Mouse (Mus musculus) adrenal gland, adult 8-10 months (tissue): ENCODE results near the gene Nsd2. TPM values are rescaled to one million over a fixed set of nuclear protein-coding genes. Genes with fewer than 3 reads are reported as not detected.

ENCODE experiments used
- DNase-seq: peaks from one replicate; pipeline ENCODE4 v3.0.0; 2022
- total RNA-seq, 4 experiments: library from RNA; stranded (reverse); gene quantifications; 2 replicates each; pipeline ENCODE4 v1.2.4; 2022

Nsd2 gene
- 10 to 100 TPM; 40.6 to 60.1 (median 54.9) TPM for total RNA-seq

DNA sequence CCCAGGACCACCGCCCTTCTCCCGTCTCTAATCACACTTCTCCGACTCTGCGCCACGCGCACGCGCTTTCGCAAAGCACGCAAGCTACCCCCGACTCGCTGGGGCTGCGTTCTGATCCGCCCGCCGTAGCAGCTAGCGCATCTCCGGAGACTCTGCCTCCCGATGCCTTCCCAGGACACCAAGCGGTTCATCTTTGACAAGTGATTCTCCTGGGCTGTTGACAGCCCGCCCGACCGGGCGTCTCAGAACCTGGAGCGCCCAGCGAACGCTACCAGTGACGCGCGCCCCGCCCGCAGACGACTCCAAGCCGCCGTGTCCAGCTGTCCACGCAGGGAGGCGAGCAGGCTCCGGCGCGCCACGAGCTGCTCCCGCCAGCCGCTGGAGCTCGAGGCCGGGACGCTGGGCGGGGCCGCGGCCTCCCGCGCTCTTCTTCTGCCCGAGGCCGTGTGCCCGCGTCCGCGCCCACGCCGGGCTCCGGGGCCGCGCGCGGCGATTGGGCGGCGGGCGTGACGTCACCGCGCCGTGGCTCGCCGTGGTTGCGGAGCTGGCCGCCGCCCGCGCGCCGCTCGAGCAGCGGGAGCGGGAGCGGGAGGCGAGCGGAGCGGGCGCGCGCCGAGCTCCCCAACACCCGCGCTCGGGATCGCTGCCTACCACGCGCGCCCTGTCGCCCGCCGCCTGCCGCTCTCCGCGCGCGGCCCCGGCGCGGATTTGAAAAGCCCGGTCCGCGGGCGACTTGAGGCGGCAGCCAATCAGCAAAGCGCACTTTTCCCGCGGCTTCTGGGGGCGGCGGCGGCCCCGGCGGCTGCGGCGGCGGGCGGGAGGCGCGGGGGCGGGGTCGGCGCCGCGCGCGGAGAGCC, at the start of gene Nsd2:
Gene Nsd2 (plus strand): TSS at position 850 of the 857 bp plus-strand sequence.
- DNase-seq: peak; percentile 79

DNA sequence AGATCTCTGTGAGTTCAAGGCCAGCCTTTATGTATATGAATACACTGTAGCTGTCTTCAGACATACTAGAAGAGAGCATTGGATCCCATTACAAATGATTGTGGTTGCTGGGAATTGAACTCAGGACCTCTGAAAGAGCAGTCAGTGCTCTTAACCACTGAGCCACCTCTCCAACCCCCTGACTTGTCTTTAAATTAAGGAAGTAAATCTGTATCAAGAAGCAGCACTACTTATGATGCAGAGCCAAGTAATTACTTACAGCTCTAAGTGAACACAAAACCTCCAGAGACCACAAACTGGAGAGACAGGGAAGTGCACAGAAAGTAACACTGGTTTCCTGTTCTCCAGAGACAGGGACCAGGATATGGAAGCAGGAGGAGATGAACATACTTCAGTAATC, 43.3 kb upstream of the Nsd2 start:
- DNase-seq: no peak

DNA sequence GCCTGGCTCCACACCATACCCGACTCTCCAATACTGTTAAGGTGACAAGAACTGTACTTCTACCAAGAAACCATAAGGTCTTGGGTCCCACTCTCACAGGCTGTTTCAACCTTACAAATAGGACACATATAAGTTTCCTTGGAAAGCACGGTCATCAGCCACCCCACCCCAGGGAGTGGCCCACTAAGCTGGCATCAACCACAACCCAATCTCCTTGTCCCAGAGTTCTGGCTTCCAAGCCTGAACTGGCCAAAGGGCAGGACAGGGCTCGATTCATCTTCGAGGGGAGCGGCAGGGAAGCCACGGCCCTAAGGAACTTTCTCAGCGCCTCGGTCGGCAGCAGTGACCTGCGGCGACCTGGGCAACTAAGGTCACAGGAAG, 38.6 kb upstream of the Nsd2 start:
- DNase-seq: peak; percentile 13

DNA sequence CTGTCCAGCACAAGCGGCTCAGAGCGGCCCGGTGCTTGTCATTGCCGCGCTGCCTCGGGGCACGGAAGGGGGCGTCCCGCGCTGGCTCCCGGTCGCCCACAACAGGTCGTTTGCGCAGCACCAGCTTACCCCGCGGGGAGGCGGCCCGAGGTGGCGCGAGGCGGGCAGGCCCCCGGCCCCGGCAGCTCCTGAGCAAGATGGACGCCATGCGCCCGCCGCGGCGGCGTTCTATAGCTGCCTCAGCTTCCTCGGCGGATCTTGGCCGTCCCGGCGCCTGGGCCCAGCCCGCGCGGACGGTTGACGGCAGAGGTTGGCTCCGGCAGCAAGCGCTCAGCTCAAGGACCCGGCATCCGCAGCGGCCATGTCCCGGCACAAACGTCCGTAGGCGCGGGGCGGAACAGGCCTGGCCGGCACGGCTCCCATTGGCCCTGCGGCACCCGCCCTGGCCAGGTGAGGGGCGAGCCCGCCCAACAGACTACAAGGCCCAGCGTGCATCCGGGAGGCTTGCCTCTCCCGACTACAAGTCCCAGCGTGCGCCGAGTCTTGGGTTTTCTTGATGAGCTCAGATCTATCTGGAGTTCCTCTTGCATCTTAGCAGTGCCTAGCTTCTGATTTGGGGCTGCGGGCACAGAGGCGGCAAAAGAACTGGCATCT, 38.1 kb upstream of the Nsd2 start, which contains the start of gene Letm1:
Gene Letm1 (minus strand): TSS at position 473 of the 654 bp plus-strand sequence.
- DNase-seq: peak; percentile 95

DNA sequence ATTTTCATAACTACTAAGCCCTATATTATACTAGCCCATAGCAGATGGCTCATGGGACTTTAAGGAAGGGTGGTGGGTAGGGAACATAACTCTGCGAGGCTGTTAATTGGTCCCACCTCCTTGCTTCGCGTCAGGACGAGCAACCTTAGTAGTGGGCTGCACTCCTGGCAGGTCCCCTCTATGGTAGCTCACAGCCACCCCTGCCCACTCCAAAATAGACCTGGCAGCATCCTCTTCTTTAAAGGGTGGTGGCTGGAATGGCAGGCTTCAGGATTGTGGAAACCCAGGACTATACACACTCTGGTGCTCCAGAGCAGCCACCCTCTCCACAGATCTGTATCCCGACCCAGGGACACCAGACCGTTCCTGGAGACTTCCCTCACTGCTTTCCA, 37.5 kb upstream of the Nsd2 start:
- DNase-seq: no peak

DNA sequence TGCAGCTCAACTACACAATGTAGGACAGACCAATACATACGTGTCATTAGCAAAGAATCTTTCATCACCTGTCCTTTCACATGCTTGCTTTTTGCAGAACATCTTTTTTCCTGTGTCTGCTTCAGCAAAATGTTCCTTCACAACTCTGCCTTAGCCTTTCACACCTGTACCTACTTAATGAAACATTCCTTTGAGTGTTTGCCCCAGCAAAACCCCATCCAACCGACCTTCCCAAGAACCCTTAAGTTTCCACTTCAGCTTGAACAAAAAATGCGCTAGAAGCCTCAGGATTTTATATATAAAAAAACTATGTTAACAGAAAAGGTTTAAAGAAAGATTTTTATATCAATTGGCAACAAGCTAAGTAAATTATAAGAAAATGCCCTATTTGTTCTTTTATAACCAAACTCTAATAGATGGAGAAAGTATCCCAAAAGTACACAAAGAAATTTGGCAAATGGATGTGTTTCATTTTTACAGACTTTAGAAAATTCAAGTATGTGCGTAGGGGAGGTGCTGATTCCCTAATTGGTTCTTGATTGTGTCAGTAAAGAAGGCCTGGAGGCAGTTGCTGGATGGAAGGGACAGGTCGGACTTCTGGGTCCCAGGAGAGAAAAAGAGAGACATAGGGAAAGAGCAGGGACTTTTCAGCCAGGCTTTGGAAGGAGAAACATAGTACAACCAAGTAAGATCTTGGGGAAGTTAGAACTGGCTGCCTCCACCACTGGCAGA, 28.4 kb upstream of the Nsd2 start:
- no peak for DNase-seq

DNA sequence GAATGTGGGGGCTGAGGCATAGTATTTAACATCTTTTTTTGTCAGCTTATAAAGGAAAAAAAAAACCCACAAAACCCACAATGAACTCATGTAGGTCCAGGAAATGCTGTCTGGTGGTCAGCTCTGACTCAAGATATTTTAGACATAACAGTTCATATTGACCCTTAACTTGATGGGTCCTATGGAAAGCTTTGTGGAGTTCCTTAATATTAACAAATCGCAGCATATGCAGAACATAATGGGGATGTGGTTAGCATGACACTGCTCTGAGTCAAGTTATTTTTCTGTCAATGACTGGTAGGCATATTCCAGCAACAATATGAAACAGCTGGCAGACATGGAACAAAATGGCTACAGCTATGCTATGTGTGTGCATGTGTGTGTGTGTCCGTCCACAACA, 17.2 kb upstream of the Nsd2 start:
- DNase-seq: no peak

DNA sequence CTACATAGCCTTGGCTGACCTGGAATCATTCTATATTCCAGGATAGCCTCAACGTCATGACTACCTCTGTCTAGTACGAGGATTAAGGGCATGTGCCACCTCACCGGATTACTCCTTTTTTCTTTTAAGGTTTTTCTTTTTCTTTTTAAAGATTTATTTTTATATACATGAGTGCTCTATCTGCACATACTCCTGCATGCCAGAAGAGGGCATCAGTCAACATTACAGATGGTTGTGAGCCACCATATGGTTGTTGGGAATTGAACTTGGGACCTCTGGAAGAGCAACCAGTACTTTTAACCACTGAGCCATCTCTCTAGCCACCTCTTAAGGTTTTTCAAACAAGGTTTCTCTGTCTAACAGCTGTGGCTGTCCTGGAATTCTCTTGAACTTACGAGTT, 9.0 kb upstream of the Nsd2 start:
- no peak for DNase-seq

DNA sequence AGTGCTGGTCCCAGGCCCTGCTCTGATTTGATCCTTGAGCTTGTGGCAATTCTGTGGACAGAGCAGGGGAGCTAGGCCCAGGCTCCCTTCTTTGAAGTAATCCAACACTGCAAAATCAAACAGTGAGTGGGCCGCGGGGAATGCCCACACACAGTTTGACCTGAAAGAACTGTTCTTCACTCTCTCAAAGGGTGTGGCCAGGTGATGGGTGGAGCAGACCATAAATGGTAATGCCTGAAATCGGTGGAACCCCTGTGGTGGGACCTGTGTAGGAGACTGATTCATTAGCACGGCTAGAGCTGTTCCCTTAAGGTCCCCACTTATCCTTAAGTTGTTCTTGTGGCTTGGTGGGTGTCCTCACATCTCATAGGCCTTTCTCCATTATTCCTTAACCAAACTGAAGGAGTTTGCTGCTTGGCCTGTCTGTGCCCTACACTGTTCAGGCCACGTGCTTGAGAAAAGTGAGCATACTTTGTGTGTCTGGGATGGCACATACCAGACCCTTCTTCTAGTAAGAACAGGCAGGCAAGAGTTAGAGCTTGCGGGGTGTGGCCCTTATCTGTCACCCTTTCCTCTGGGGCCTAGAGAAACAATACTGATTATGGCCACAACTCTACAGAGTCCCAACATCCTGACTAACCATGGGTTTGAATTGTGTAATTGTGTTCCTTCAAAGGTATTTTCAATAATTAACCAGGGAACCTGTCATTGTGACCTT, 4.4 kb upstream of the Nsd2 start:
- DNase-seq: no peak

DNA sequence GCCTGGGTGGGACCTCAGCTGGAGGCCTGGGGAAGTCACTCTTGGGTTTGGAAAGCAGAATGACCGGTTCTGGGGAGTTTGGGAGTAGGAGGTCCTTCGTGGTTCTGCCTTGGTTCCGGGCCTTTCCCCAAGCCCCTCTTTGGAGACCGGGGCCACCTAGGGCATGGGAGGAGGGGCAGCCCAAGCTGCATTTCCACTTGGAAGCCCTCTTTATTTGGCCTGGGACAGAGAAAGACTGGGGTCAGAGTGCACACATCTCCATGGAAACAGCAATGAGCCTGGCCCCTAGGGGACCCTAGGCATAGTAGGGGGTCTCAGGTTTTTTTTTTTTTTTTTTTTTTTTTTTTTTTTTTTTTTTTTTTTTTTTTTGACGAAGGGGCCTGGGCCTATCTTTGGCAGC, 2.4 kb upstream of the Nsd2 start:
- DNase-seq: no peak

DNA sequence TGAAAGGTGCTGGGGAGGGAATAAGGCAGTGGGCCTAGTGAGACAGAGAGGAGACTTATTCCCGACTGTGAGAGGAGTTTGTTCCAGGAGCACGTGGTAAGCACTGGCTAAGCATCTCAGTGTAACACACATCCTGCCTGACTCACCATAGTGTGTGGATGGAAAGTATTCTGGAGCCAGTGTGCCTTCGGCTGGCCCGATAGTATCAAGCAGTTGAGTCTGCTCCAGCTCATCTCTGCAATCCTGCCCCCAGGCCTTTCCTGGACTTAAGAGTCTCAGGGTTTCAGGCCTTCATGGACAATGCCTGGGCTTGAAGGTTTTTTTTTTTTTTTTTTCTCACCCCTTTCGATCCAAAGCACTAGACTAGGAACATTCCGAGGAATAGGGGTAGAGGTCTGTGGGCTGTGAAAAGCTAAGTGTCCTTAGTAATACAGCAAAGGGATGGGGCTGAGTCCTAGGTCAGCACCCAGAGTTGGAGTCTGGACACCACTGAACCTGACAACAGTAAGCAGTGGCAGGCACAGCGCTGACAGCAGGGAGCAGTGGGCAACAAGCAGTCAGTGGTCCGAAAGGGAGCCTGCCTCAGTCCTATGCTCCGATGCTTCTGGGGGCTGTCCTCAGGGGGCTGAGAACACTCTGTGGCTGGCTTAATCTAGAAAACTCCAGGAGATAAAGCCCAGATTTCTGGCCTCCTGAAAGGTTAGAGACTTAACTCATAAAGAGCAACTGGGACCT, 1.2 kb upstream of the Nsd2 start:
- DNase-seq: no peak

DNA sequence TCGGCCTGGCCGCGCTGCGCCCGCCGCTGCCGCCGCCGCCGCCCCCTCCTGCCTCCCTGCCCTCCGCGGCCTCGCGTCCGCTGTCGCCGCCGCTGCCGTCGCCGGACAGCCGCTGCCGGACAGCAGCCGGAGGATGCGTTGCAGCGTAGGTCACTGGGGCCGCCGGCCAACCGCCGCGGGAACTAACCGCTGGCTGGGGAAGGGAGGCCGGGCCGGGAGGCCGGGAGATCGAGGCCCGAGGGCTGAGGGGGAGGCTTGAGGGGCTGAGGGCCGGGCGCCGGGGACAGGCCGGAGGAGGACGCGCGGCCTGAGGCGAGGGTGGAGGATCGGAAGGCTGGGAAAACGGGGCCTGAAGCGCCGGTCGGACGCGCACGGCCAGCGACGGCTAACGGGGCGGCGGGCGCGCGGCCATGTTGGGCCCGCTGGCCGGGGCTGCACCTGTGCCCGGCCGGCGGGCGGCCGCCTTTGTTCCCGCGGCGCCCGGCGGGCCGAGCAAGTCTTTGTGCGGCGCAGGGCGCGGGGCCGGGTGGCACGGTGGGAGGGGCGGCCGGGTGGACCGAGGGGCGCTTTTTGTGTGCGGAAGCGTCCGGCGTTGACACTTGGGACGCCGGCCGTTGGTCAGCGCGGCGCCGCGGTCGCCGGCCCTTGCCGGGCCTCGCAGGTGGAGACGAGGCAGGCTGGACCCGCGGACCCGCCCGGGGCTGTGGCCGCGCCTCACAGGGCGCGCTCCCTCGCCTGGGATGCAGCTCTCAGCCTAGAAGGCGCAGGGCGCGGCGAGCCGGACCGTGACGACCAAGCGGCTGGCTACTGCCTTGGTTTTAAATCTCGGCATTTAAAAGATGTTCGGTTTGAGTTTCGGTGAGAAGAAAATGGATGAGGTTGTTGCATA, 452 bp downstream of the Nsd2 start:
- DNase-seq: peak; percentile 34

DNA sequence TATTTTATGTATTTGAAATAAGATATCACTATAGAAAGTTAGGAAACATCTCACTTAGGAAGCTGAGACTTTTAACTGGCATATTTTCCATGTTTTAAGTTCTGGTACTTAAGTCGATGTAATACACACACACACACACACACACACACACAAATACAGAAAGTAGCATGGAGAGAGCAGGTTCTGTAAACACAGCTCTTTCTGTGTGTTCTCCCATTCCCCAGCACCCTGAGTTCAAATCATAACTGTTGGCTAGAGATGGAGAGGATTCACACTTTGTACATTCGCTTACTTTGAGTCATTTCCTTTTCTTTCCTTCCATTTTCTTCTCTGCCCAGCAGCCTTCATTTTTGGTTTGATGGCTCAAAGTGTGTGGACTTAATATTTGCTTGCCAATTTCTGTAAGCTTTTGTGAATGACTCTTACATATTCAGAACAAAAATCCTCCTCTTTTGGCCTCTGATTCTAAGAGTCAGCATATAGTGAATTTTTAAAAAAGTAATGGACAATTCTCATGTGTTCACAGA, 1.4 kb downstream of the Nsd2 start:
- DNase-seq: no peak

DNA sequence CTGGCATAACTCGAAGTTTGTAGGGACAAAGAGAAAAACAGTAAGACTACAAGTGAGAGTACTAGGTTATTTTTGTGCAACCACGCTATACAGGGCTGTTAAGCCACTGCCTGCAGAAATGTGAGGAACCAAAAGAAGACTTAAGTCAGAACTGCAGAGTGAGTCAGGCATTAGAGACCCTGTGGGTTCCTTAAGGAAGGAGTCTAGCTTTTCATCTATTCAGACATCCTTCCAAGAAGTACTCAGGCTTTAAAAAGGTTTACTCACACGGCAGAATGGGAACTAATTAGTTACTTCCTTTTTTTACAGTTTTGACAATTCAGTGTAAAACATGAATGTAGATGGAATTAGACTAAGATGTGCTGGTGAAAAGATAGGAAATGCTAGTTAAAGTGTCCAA, 1.9 kb downstream of the Nsd2 start:
- DNase-seq: no peak

DNA sequence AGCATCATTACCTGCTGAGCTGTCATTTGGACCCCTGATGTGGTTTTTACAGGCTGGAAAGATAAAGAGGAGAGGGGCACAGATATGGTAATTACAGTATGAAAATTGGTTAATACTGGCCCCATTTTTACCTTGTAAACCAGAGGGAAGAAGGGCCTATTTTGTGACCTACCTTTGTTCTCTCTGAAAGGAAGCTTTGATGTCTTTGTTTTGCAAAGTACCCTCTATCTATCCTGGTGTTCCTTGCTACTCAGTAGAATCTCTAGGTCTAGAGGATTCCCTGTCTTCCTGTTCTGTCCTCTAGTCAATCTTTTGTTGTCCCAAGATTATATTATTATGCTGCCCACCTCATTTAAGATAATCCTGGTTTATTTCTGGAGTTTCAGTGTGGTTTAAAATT, 5.5 kb downstream of the Nsd2 start:
- no peak for DNase-seq

DNA sequence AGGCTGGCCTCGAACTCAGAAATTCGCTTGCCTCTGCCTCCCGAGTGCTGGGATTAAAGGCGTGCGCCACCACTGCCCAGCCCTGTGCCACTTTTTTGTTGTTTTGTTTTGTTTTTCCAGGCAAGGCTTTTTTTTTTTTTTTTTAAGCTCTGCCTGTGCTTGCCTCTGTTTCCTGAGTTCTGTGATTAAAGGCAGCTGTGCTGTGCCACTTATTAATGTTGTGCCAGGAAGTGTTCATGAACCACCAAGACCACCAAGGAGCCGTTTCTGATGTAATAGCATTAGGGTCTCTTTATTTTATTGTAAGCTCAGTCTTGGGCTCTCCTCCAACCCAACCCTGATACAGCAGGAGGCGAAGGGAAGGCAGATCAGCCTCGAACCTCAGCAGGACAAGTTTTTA, 7.6 kb downstream of the Nsd2 start:
- no peak for DNase-seq

DNA sequence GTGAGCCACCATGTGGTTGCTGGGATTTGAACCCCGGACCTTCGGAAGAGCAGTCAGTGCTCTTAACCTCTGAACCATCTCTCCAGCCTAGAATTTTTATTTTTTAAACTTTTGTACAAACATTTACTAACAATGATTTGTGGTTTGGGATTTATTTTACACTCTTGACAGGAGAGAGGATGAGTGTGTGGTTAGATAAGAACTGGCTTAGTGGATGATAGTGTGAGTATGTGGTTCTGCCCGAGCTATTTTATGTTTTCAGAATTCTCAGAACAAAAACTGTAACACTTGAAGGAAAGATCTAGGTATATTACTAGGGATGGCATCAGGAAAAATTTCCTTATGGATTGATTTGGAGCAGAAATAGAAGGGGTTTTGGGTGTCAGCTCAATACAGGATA, 9.4 kb downstream of the Nsd2 start:
- no peak for DNase-seq

DNA sequence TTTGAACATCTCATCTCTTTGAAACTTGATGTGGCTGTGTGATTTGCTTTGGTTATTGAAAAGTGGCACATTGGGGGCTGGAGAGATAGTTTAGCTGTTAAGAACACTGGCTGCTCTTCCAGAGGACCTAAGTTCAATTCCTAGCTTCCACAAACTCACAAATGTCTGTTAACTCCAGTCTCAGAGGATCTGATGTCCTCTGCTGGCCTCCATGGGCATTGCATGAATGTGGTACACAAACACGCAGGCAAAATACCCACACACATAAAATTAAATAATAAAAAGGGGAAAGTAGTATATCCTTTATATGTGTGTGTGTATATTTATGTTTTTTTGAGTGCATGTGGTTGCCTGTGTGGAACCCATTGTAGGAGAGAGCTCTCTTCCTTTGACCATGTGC, 10.3 kb downstream of the Nsd2 start:
- DNase-seq: no peak

DNA sequence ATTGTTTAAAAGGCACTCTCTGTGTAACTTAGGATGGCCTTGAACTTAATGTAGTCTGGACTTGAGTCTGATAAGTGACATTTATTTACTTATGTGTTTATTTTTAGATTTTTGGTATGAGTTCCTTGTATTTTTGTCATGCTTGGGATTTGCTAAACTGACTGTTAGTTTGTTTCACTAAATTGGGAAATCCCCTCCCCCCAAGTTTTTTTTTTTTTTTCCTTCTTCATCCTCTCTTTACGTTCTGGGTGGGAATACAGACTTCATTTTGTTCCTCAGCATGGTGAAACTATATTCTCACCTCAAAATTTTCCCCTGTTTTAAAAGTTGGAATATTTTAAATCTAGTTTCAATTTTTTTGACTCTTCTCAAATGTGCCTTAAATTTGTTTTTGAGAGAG, 20.8 kb downstream of the Nsd2 start:
- no peak for DNase-seq

DNA sequence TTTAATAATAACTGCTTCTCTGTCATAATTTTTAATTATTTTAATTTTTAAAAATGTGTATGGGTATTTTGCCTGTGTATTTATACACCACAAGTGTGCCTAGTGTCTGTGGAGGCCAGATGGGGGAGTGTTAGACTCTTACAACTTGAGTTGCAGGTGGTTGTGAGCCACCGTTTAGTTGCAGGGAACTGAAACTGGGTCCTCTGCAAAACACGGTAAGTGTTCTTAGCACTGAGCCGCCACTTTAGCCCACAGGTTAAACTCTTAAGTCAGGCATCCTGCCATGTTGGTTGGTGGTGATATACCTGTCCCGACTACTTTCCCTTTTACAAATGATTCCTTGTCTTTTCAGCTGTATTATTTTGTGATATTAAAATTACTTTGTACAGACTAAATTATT, 22.0 kb downstream of the Nsd2 start:
- DNase-seq: no peak

DNA sequence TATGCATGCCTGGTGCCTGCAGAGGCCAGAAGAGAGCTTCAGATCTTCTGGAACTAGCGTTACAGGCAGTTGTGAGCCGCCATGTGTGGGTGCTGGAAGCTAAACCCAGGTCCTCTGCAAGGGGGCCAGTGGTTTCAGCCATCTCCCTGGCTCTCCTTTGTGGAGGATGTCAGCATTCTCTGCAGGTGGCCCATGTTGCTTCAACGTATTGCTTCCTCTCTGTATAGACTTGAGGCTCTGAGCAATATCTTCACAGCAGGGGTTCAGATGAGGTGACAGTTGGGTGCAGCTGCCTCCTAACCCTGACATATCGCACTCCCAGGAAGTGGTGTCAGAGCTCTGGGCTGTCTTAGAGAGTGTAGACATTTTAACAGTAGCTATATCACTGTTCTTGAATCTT, 30.9 kb downstream of the Nsd2 start:
- DNase-seq: no peak
